Mouse (Mus musculus) lung, embryonic 14.5 days (tissue): ENCODE data around the gene Zbtb20. TPM values are rescaled to one million over a fixed set of nuclear protein-coding genes. Genes with fewer than 3 reads are reported as not detected.

Experiments
- ATAC-seq: fragments of 200-750 bp; cut with Nextera tagmentation; 2 replicates; pipeline ENCODE4 v1.8.0; 2017; ENCODE audit warnings: mild to moderate bottlenecking, moderate TSS enrichment, moderate library complexity; ENCODE audit not compliant: insufficient read depth
- DNase-seq: peaks from one replicate; pipeline ENCODE4 v3.0.0-alpha.2; 2015
- H3K27ac ChIP-seq: fragments of 300-500 bp; sonication (generic); 2 replicates; pipeline ENCODE4 v1.5.1; 2014; ENCODE audit warnings: low read depth, mild to moderate bottlenecking, moderate library complexity
- H3K27me3 ChIP-seq: fragments of 300-500 bp; sonication (generic); 2 replicates; pipeline ENCODE4 v1.6.1; 2014; ENCODE audit warnings: low read length, control low read depth; ENCODE audit not compliant: insufficient read depth
- H3K36me3 ChIP-seq: fragments of 300-500 bp; sonication (generic); 2 replicates; pipeline ENCODE4 v1.6.1; 2014; ENCODE audit warnings: control low read depth; ENCODE audit not compliant: insufficient read depth
- H3K4me1 ChIP-seq: fragments of 300-500 bp; sonication (generic); 2 replicates; pipeline ENCODE4 v1.6.1; 2014; ENCODE audit warnings: antibody characterized with exemption, control low read depth; ENCODE audit not compliant: insufficient read depth
- H3K4me2 ChIP-seq: fragments of 300-500 bp; sonication (generic); 2 replicates; pipeline ENCODE4 v1.6.1; 2014; ENCODE audit warnings: mild to moderate bottlenecking
- H3K4me3 ChIP-seq: fragments of 300-500 bp; sonication (generic); 2 replicates; pipeline ENCODE4 v1.5.1; 2014; ENCODE audit warnings: low read depth, low read length
- H3K9ac ChIP-seq: fragments of 300-500 bp; sonication (generic); 2 replicates; pipeline ENCODE4 v1.6.1; 2014
- H3K9me3 ChIP-seq: fragments of 300-500 bp; sonication (generic); 2 replicates; pipeline ENCODE4 v1.6.1; 2016; ENCODE audit warnings: low read depth, low read length, control low read depth
- CTCF ChIP-seq: IDR thresholded peaks from 2 replicates; pipeline ENCODE4 v1.5.1; 2016; ENCODE audit warnings: antibody characterized with exemption, low read depth
- WGBS: fragments of 180-500 bp; shearing (Covaris S2); extraction: QIAGEN DNeasy Blood & Tissue Kit; methylation state at CpG from one replicate; pipeline ENCODE4 v1.1.7; 2014; 5-methylcytosine and 5-hydroxymethylcytosine counted together
- polyA plus RNA-seq: library from polyadenylated mRNA; unstranded; fragments of >200 nt; fragmentation: Nextera tagmentation; extraction: Ambion mirVana; gene quantifications from 2 replicates; pipeline ENCODE4 v1.2.1, GENCODE M21; 2014

The Zbtb20 gene
- polyA plus RNA-seq, 1 experiment from 2014 or later = 17.6 TPM

GRCm38 (mm10) chr16:43610375-43610774 is 734.7 kb downstream of the Zbtb20 start:
- ATAC-seq (no peak), DNase-seq (no peak)
- whole genome bisulfite sequencing = 84% methylated on average over 10 of the region's 10 CpGs
- Histone ChIP-seq H3K27ac (no peak overlapping the region), H3K4me3 (no peak overlapping the region), H3K36me3 (peaks cover 4% of the 10 kb centered on the region; the same call in 1 of the 2 replicates), H3K4me1 (no peaks in the 10 kb centered on the region), H3K4me2 (no peak overlapping the region), H3K9me3 (no peaks in the 10 kb centered on the region), H3K27me3 (no peaks in the 10 kb centered on the region), H3K9ac (no peak overlapping the region)
- TF ChIP-seq CTCF = no peak

- H3K27ac ChIP-seq = no peak overlapping the region; the same call in 1 of the 2 replicates
- H3K9me3 ChIP-seq = no peaks in the 10 kb centered on the region
Observed at GRCm38 (mm10) chr16:43616348-43616747, 740.7 kb downstream of the Zbtb20 start.

GRCm38 (mm10) chr16:43617346-43617745 is 741.7 kb downstream of the Zbtb20 start:
- H3K4me1 ChIP-seq = no peaks in the 10 kb centered on the region
- DNase-seq (no peak), ATAC-seq (no peak)
- H3K9ac ChIP-seq = no peak overlapping the region
- 0 out of 2 replicates have a peak, but pooled peaks cover 3% of the 10 kb centered on the region for H3K36me3 ChIP-seq
- H3K27ac ChIP-seq = no peak overlapping the region
- no peak for TF ChIP-seq CTCF
- H3K27me3 ChIP-seq = no peaks in the 10 kb centered on the region
- WGBS = 76% methylated on average over 6 of the region's 6 CpGs
- H3K4me3 ChIP-seq = no peak overlapping the region
- H3K4me2 ChIP-seq = no peak overlapping the region
- H3K9me3 ChIP-seq = no peaks in the 10 kb centered on the region

More at GRCm38 (mm10) chr16:43616348-43616747, 740.7 kb downstream of the Zbtb20 start:
- Histone ChIP-seq H3K4me2 (no peak overlapping the region), H3K36me3 (0 out of 2 replicates have a peak, but pooled peaks cover 3% of the 10 kb centered on the region), H3K9ac (no peak overlapping the region), H3K4me1 (no peaks in the 10 kb centered on the region), H3K27me3 (no peaks in the 10 kb centered on the region), H3K4me3 (no peak overlapping the region)
- no peak for TF ChIP-seq CTCF
- ATAC-seq (no peak; the same call in 1 of the 2 replicates), DNase-seq (peak; percentile 37)
- 38% methylated on average over 4 of the region's 4 CpGs for WGBS

GRCm38 (mm10) chr16:43618286-43618685 is 742.6 kb downstream of the Zbtb20 start:
- no peaks in the 10 kb centered on the region for H3K4me1 ChIP-seq

GRCm38 (mm10) chr16:43619277-43619676 is 743.6 kb downstream of the Zbtb20 start:
- no peak for TF ChIP-seq CTCF
- 0 out of 2 replicates have a peak, but pooled peaks cover 3% of the 10 kb centered on the region for H3K36me3 ChIP-seq
- ATAC-seq = no peak
- H3K9ac ChIP-seq = no peak overlapping the region
- 40% methylated on average over 6 of the region's 6 CpGs for WGBS
- H3K4me3 ChIP-seq = no peak overlapping the region
- H3K4me1 ChIP-seq = no peaks in the 10 kb centered on the region
- H3K27me3 ChIP-seq = no peaks in the 10 kb centered on the region
- H3K9me3 ChIP-seq = no peaks in the 10 kb centered on the region
- H3K4me2 ChIP-seq = no peak overlapping the region
- DNase-seq = no peak
- no peak overlapping the region for H3K27ac ChIP-seq

More at GRCm38 (mm10) chr16:43618286-43618685, 742.6 kb downstream of the Zbtb20 start:
- Histone ChIP-seq H3K36me3 (0 out of 2 replicates have a peak, but pooled peaks cover 3% of the 10 kb centered on the region), H3K4me3 (no peak overlapping the region), H3K9ac (no peak overlapping the region), H3K27ac (no peak overlapping the region), H3K9me3 (no peaks in the 10 kb centered on the region), H3K27me3 (no peaks in the 10 kb centered on the region), H3K4me2 (no peak overlapping the region)
- ATAC-seq (no peak), DNase-seq (no peak)
- WGBS = 83% methylated on average over 23 of the region's 23 CpGs
- no peak for TF ChIP-seq CTCF

- DNase-seq (no peak), ATAC-seq (no peak)
- WGBS = 34% methylated on average over 2 of the region's 2 CpGs
- Histone ChIP-seq H3K9me3 (no peaks in the 10 kb centered on the region), H3K4me3 (no peak overlapping the region), H3K27ac (no peak overlapping the region), H3K36me3 (0 out of 2 replicates have a peak, but pooled peaks cover 3% of the 10 kb centered on the region), H3K27me3 (no peaks in the 10 kb centered on the region), H3K9ac (no peak overlapping the region), H3K4me2 (no peak overlapping the region), H3K4me1 (no peaks in the 10 kb centered on the region)
- no peak for TF ChIP-seq CTCF
Observed at GRCm38 (mm10) chr16:43620359-43620758, 744.7 kb downstream of the Zbtb20 start.

- no peak for TF ChIP-seq CTCF
- H3K4me1 ChIP-seq = no peaks in the 10 kb centered on the region
- no peaks in the 10 kb centered on the region for H3K27me3 ChIP-seq
- 84% methylated on average over 5 of the region's 5 CpGs for WGBS
- no peak overlapping the region for H3K4me3 ChIP-seq
- 0 out of 2 replicates have a peak, but pooled peaks cover 2% of the 10 kb centered on the region for H3K36me3 ChIP-seq
- no peak overlapping the region for H3K9ac ChIP-seq
- no peaks in the 10 kb centered on the region for H3K9me3 ChIP-seq
- DNase-seq (no peak), ATAC-seq (no peak)
- no peak overlapping the region for H3K27ac ChIP-seq
- H3K4me2 ChIP-seq = no peak overlapping the region
Observed at GRCm38 (mm10) chr16:43623315-43624000, 747.8 kb downstream of the Zbtb20 start.
